Mouse (Mus musculus): Measurements from ENCODE around the gene Kif3a.
A peak's percentile ranks its signal among the peaks of the same experiment; 100 is the strongest.

The Kif3a gene

DNA sequence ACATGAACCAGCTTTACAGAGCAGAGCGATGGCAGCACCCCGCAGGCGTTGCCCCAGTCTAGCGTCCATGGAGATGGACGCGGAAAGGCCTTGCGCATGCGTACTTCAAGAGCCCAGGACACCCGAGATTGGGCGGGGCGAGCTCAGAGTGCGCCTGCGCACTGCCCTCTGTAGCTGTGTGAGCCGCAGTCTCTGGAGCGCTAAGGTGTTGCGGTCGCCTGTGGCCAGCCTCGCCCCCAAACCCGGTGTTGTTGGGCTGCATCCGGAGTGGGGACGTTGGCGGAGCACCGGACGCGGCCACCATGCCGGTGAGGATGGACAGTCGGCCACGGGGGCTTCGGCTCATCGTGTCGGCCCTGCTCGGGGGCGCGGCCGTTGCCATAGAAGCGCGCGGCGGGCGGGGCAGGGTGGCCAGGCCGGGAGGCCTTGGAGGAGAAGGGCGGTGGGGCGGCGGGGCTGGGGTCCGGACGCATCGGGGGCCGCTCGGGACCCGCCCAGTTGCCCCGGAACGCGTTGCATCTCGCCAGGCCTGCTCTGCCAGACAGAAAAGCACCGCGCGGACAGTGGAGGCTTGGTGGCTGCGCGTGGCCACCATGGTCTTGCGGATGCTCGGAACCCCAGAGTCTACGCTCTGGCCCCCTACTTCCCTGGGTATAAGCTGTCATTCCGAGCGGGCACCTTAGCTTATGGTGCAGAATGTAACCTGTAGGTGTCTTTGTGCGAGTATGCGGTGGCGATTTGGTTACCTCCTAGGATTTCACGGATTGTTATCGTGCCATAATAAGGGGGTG, at the start of gene Kif3a:
Gene Kif3a (plus strand): TSS at position 156 of the 791 bp plus-strand sequence.
- peak; percentile 92 to 95 for DNase-seq (ENCODE audit: low spot score in 2 of 2)

DNA sequence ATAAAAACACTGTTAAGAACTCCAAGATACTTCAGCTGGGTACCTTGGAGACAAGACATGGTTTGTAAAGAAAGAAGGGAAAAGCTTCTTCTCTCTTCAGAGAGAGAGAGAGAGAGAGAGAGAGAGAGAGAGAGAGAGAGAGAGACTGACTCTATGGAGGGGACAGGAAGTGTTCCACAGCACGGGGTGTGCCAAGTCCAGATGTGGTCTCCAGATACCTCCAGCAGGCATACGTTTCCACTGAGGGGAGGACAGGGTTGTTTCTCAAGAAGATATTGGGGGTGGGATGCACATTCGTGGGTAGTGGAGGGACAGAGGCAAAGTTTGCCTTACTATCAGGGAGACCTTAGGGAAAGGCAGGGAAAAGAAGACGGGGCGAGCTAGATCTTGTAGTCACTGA, 48.4 kb upstream of the Kif3a start:
- no peak for DNase-seq (ENCODE audit: low spot score in 2 of 2)

DNA sequence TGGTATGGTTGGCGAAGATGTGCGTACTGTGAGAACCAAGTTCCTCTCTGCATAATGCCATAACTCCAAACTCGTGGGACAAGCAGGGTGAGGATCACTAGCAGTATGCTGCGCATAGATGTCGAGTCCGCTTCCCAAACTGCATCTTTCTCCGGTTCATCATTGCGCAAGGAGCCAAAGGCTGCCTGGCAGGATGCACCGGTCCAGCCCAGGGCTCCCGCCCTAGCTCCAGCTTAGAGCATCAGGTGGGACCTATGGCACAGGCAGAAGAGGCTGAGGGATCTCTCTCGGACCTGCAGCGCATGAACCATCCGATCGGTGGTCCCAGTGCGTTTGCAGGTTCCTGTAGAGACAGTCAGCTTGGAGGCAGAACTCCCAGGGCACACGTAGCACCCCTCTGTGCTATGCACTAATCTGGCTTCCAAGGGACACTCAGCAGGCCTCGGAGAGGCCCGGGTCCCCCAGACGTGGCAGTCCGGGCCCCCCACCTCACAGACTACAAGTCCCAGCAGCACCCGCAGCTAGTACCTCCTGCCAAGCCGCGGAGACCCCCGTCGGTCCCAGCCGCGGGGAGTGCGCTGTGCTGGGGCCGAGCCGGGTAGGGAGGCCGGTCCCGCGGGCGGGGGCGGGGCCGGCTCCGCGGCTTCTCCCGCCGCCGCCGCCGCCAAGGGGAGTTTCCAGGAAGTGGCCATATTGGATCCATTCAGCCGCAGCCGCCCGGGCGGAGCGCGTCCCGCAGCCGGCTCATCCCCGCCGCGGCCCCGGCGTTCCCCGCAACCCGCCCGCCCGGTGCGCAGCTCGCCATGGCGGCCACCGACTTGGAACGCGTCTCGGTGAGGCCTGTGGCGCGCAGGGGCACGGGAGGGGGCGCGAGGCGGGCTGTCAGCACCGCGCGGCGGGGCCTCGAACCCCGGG, 47.7 kb upstream of the Kif3a start, which contains the start of gene Sept8:
Gene Sept8 (plus strand): TSS at position 51 of the 915 bp plus-strand sequence.
- peak; percentile 62 to 66 for DNase-seq (ENCODE audit: low spot score in 2 of 2)

DNA sequence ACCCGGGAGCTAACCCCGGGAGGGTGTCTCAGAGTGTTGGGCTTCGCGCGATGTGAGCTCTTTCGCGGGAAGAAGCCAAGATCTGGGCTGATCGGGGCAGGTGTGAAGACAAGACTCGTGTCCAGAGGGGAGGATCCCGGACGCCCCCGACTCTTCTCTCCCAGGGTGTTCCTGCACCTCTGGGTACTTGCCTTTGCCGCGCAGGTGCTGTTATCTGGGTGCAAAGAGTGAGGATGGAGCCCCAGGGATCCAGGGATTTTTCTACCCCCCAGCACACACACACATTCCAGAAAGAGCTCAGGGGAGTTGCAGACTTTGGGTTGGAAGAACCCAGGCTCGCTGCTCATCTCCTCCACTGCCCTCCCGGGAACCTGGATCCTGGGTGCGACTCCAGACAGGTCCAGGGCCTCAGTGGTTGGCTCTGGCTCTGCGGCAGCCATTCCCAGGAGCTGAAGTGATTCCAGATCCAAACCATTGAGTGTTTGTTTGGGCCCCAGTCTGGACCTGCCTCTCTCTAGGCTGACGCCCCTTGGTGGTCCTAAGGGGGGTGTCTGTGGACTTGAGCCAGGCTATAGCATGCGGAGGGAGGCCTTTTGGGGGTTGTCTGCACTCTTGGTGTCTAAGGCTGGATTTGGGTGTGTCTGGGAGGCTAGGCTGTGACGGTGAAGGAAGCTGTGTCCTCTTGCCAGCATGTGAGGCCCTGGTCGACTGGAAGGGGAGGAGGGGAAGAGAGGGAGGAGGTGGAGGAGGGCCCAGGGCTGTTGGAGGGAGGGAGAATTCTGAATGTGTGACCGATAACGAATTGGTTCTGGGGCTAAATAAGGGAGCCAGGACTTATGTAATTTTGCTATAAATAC, 46.8 kb upstream of the Kif3a start:
- DNase-seq (ENCODE audit: low spot score in 2 of 2): peak; percentile 48 to 55

DNA sequence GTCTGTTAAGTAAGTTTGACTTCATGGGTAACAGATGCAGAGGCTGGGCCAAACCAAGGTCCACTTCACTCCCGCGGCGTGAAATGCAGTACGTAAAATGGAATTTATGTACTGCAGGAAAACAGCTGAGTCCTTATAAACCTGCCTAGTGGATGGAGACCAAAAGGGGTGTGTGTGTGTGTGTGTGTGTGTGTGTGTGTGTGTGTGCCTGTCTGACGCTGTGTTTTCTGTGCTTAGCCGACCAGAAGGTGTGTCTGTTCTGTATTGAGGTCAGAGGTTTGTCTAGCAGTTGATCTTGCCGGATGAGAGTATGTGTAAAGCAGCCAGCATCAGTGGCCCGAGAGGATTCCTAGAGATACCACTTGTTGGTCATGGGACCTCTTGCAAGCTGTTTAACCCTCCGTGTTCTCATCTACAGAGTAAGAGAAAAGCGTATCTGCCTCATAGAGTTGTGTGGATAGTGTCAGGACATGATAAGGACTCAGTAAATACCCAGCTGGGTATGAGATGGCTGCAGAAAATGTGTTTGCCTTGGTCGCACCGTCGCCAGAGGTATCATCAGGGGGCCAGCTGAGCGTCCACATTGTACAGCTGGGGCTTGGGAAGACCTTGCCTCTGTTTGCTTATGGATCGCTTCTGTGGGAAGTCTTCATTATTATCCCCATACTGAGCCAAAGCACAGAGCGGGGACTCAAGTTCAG, 45.9 kb upstream of the Kif3a start:
- peak in 1 of 2 experiments; percentile 25 for DNase-seq (ENCODE audit: low spot score in 2 of 2)

DNA sequence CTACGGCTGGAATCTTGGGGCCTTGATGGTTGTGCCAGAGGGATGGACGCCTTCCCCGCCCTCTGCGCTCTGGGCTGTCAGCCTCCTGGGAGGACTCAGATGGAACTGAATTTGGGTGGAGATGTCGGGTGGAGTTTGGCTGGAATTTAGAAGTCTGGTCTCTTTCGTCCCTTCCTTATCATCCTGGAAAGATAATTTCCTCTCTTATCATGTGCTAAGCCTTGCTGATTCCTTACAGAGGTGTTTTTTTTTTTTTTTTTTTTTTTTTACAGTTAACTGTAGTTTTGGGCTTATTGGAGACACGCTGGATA, 45.4 kb upstream of the Kif3a start:
- peak in 1 of 2 experiments; percentile 47 for DNase-seq (ENCODE audit: low spot score in 2 of 2)

DNA sequence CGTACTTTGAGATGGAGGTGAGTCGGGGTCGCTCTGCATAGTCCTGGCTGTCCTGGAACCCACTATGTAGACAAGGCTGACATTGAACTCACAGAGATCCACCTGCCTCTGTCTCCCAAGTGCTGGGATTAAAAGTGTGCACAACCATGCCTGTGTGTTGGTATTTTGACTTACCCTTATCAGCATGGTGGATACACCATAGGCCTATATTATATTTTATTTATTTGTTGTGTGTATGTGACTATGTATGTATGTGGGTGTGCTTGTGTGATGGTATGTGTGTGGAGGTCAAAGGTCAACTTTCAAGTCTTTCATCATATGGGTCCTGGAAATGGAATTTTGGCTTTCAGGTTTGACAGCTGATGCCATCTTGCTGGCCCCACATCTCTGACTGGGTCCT, 44.8 kb upstream of the Kif3a start:
- DNase-seq (ENCODE audit: low spot score in 2 of 2): no peak

DNA sequence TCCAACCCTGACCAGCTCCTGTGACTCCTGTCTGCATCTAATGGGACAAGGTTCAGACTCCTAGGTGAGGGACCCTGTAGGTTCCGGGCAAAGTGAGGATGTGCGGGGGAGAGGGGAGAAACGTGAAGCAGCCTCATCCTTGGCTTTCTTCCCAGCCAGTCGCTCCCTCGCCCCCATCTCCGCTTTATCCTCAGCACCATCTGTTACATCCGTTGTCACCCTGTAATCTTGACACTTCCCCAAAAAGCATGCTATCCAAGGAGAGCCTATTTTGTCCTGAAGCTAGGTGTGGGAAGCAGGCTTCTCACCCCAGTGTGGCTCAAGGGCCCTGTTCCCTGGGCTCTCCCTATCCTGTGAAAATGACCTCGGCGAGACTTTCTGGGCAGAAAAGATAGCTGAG, 44.2 kb upstream of the Kif3a start:
- DNase-seq (ENCODE audit: low spot score in 2 of 2): no peak

DNA sequence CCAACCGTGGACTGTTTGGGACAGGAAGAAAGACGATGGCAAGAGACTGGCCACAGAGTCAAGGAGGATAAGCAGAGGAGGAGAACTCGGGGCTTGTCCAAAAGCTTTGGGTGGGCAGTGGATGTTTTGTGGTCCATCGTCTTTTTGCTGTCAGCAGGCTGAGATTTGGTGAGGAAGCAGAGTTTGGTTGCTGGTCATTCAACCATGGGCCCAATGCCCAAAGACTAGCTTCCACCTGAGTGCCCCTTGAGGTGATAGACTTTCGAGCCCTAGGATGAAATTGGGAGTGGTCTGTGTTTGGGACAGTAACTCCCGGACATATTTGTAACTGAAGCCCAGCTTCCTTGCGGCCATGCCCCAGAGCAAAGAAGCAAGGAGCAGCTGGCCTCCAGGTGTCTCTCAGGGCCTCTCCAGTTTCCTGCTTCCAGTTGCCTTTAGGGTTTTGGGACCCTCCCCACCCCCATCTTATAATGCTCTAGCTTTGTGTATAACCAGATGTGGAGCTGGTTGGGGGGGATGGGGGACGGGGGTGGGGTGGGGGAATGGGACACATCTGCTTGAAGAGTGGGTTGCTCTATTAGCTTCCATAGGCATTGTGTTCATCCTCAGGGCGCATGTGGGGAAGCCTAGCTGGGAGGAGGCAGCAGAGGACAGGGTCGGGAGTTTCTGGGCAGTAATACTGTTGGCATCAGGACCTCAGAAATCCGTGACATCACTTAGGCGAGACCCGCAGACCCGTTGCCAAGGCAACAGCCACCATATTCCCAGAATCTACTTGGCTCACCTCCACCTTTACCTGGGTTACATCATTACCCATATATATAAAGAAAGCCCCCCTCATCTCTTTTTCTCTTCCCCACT, 43.4 kb upstream of the Kif3a start:
- no peak for DNase-seq (ENCODE audit: low spot score in 2 of 2)

DNA sequence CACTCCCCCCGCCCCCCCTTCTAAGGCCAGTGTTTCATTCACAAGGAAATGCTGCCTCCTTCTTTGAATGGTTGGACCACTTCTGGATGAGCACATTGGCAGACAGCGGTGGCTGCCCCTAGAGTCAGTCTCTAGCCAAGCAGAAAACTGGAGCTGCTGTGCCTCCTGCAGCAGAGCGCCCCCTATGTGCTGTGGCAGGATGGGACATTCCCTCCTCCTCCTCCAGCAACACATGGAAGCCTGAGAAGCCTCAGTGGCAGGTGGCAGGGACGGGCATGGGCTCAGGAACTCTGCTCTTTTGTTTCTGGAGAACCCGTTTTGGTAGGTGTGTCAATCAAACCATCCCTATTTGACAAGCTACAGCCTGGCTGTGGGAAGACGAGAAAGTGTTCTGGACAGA, 42.3 kb upstream of the Kif3a start:
- DNase-seq (ENCODE audit: low spot score in 2 of 2): no peak

DNA sequence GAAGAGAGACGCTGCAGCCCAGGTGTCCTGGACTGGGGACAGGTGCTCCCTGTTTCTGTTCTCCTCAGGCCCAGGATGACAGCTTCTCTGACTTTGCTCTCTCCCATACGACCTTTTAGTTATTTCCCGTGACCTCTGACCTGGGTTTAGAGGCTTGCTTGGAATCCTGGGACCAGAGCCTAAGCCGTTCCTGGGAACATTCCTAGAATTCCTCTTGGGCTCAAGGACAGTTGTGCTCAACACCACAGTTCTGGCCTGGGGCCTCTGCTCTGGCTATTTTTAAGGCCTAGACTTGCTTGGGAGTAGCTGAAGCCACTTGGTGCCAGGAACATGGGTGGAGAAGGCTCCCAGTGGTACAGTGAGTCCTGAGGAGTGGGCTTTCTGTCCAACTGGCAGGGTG, 41.7 kb upstream of the Kif3a start:
- DNase-seq (ENCODE audit: low spot score in 2 of 2): no peak

DNA sequence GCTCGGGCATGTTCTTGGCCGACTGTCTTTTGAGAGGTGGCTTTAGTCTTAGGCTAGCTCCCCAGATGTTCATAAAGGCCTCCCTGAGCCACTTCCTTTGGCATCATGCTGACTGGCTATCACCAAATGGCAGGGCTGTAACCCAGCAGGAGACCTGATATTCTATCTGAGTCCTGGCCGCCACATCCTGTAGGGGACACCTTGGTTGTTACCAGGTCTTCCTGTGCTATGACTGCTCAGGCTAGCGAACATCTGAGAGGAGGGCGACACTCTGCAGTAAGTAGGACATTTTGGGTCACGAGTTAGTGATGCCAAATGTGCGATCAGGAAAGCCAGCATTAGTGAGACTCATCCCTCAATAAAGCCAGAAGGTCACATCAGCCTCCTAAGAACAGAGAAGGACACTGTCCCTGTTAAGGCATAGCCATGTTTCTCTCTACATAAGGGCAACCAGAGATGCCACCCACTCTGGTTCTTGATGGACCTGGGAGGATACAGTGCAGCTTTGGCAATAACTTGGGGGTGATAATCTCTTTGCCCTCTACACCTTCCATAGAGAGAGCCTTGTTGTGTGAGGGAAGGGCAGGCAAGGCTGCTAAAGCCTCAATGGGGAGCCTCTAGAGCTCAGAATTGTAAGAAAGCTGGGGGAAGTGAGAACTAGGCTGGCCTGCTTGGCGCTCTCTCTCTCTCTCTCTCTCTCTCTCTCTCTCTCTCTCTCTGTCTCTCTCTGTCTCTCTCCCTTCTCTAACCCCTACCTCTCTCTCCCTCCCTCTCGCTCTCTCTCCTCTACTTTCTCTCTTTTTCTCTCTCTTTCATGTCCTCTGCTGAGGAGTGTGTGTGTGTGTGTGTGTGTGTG, 38.6 kb upstream of the Kif3a start:
- no peak for DNase-seq (ENCODE audit: low spot score in 2 of 2)

DNA sequence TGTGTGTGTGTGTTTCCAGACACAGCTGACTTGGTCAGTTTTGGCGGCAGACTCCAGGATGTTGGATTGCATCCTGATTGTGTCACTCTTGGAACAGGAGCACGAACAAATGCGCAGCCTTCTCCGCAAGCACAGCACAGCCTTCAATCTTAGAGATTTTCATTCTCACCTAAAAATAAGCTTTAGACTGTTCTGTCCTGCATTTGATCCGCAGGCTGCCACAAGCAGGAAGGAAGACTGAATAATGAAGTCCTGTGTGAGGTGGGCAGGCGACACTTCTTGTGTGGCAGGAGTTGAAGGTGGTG, 38.0 kb upstream of the Kif3a start:
- DNase-seq (ENCODE audit: low spot score in 2 of 2): peak in 1 of 2 experiments; percentile 70

DNA sequence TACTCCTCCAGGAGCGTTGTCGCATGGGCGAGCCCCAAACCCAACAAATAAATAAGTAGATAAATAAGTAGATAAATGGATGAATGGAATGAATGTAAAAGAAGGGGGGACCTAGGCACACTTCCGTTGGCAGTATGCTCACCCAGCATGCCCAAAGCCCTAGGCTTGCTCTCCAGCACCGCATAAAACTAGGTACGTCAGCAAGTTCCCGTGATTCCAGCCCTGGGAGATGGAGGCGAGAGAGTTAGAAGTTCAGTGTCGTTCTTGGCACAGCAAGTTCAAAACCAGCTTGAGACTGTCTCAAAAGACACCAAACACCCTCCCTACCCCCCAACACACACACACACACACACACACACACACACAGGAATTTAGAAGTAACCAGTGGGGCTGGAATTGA, 37.2 kb upstream of the Kif3a start:
- no peak for DNase-seq (ENCODE audit: low spot score in 2 of 2)

DNA sequence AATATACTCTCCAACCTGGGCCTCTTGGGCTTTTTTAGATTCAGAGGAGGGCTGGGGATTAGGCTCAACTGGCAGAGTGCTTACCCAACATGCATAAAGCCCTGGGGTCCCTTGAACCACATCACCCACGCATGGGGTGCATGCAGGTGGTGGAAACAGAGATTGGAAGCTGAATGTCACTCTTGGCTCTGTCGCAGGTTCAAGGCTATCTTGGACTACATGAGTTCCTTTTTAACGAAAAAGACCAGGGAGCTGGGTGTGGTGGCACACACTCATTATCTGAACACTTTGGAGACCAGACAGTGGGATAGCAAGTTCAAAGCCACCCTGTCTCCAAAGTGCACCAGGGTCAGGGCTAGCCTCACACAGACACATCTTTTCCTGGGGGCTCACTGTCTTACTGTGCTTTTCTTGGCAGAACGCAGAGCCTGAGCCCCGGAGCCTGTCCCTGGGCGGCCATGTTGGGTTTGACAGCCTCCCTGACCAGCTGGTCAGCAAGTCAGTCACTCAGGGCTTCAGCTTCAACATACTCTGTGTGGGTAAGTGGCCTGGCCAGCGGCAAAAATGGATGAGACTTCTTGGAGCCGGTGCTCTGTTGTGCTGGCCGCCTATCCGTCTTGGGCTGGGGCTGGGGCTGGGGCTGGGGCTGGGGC, 35.5 kb upstream of the Kif3a start:
- no peak for DNase-seq (ENCODE audit: low spot score in 2 of 2)

DNA sequence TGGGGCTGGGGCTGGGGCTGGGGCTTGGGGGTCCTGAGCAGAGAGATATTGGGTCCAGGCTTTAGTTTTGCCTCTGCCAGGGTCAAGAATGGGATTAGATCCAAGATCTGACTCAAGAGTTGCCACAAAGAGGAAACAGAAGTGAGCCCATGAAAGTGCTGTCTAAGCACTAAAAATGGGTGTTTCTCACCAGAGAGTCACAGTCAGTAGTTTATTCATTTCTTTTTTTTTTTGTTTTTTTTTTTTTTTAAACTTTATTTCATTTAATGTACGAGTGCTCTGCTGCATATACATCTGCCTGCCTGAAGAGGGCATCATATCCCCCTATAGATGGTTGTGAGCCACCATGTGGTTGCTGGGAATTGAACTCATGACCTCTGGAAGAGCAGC, 35.0 kb upstream of the Kif3a start:
- DNase-seq (ENCODE audit: low spot score in 2 of 2): no peak

DNA sequence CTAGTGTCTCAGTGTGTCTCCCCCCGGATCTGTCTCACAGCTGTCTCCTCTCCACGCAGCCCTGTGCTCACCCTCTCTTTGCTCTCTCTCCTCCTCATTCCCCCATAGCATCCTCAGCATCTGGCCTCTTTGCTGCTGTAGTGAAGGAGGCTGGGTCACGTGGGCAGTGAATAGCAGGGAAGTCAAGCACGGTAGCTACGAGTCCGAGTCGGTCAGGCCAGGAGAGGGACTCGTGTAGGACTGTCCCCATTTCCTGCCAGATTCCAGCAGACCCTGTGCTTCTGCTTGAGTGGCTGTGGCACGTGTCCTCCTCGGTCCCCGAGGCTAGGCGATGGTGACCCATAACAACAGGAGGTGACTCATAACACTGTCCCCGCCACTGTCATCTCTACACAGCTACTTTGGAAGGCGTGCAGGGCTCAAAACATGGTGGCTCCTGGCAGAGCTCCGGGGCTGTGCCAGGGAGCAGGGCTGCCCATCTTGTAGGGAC, 28.1 kb upstream of the Kif3a start:
- DNase-seq (ENCODE audit: low spot score in 2 of 2): no peak

DNA sequence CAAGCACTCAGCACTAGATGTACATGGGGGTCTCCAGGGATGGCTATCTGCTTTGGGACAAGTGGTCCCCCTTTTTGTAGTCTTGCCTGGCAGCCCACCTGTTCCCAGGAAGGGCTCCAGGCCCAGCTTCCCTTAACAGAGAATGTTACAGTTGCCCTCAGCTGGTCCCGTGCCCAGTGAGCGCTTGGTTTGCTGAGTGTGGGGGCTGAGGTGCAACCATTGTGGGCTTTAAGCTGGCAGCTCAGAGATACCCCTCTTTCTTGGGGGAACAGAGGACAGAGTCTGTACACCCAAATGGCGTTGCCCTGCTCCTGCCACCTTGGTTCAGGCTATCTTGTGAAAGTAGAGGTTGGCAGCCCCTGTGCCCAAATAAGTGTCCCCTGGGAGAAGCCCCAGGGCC, 26.8 kb upstream of the Kif3a start:
- no peak for DNase-seq (ENCODE audit: low spot score in 2 of 2)

DNA sequence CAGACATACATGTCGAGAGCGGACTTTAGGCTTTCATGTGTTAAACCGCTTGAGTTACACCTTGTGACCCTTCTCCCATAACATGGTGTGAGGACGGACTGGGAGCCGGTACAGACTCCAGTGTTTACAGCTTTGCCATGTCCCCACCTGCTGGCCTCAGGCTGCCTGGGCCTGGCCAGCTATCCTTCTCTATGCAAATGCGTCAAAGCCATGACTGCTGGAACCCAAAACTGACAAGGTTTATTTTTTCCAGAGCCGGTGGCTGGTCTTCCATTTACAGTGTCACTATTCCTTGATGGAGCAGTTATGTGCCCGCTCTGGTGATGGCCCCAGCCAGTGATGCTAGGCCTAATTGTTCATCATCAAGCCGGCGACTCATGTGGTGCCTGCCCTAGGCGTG, 26.0 kb upstream of the Kif3a start:
- DNase-seq (ENCODE audit: low spot score in 2 of 2): no peak
